Mouse (Mus musculus): ENCODE results near the gene Cela1.

DNA sequence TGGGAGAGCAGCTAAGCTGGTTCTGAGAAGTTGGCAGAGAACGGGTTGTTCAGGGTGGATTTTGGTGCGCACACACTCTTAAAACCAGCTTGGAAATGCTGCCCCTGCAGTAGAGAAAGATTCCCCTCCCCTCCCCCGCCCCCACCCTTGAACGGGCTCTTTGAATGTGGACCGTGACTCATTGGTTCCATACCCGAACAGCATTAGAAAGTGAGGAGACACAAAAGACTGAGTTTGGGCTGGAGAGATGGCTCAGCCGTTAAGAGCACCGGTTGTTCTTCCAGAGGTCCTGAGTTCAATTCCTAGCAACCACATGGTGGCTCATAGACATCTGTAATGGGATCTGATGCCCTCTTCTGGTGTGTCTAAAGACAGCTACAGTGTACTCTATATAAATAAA lies 17.7 kb downstream of the Cela1 start:
- TF ChIP-seq MYOD1 (IDR thresholded peaks at IDR 0.05; ENCODE audit: control insufficient read depth, insufficient read length, low read depth) (no peak), USF1 (IDR thresholded peaks at IDR 0.05; ENCODE audit: low read depth) (no peak), CTCF (IDR thresholded peaks at IDR 0.05; ENCODE audit: control insufficient read depth, insufficient read depth, insufficient read length) (no peak), CEBPB (IDR thresholded peaks at IDR 0.05; ENCODE audit: low read depth) (no peak), MAX (IDR thresholded peaks at IDR 0.05) (no peak), MYOG (IDR thresholded peaks at IDR 0.05; ENCODE audit: control insufficient read depth, extremely low read depth, insufficient read length) (no peak), FOSL1 (IDR thresholded peaks at IDR 0.05; ENCODE audit: insufficient read depth, low read length, poor library complexity, severe bottlenecking) (no peak)

Measured in C2C12 (cell line).